Mouse (Mus musculus) liver, adult 2 months (tissue): ENCODE measurements around the gene Cpb2.

ENCODE experiments used
- CTCF ChIP-seq: fragments of 200-500 bp; IDR thresholded peaks from 2 replicates; pipeline ENCODE4 v1.5.1; 2011; ENCODE audit warnings: low read depth, low read length, control low read depth
- POLR2A ChIP-seq: fragments of 200-500 bp; IDR thresholded peaks from 2 replicates; pipeline ENCODE4 v1.6.1; 2011; ENCODE audit warnings: low read length, control low read depth; ENCODE audit not compliant: insufficient read depth; ENCODE audit errors: extremely low read depth

- TF ChIP-seq CTCF = peak; percentile 45
- no peak for TF ChIP-seq POLR2A
These were observed 67.4 kb downstream of the Cpb2 start for GRCm38 (mm10) chr14:75309336-75309992.
